Mouse (Mus musculus) frontal cortex, postnatal 10 days (tissue): ENCODE results near the gene Tchp.

ENCODE experiments used
- DNase-seq, 2 experiments: peaks; one replicate each; pipeline ENCODE4 v3.0.0; 2022; ENCODE audit warnings: low spot score in 2 of 2, mixed read lengths in 1 of 2

Tchp gene

DNA sequence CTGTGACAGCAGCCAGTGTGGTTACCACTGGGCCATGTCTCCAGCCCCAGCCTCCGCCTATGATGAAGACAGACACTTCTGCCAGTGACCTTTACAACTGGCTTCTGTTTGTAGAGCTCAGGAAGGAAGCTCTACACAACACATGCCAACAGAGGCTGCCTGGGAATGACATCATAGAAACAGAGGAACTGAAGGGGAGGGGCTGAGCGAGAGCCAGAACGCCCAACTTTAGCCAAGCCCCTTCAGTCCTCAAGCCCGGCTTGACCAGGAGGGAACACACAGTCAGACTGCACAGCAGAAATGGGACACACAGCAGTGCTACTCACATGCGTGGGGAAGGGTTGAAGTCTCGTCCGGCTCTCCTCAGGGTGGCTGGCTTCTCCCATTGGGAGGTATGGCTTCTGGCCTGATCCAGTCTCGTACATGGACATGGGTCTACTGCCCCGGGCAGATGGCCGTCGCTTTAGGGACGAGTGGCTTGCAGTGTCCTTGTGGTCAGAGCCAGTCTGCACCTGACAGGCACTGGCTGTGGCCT lies 31.2 kb downstream of the Tchp start:
- DNase-seq: no peak

GRCm38 (mm10) chr5:114740595-114740994 lies 33.0 kb downstream of the Tchp start:
- DNase-seq: no peak

DNA sequence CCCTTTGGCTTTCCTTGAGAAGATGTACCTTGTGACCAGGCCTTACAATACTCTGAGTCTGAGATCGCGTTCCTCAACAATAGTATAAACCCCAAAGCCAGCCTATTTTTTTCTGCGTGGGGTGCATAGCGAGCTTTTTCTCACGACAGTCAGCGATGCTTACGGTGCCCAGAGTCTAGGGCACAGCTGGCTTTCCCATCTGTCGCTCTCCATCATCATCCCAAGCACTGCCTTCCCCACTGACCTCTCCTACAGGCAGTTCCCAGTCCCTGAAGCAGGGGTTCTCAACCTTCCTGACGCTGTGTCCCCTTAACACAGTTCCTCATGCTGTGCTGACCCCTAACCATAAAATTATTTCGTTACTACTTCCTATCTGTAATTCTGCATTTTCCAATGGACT lies 35.0 kb downstream of the Tchp start:
- DNase-seq: no peak

DNA sequence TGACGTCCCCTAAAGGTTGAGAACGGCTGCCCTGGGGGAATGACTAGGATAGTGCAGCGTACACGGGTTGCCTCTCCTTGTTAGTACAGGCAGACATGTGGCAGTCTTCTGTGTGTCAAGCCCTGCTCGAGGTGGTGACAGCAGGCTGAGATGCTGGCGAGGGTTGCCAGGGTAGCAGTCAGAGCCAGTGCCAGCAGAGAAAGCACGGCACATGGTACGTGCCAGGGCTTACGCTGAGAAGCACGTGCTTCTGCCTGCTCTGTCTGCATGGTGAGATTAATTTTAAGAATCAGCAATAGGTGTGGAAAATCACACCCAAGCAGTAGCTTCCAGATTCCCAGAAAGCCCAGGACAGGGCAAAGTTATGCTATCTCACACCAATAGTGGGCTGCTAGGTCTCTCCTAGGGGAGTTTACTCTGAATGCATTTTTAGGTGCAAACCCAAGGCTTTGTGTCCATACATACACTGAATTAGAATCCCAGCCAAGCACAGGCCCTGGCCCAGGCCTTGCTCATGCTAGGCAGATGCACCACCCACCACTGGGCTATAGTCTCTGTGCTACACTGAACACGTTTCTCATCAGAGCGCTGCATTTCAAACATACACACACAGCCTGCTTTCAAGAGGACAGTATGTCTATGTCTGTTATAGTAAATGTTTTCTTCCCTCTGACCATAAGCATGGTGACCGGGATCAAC lies 35.6 kb downstream of the Tchp start:
- peak in 1 of 2 experiments; percentile 54 for DNase-seq

- DNase-seq: no peak
These were observed 36.1 kb downstream of the Tchp start for GRCm38 (mm10) chr5:114743697-114744090.

- DNase-seq: no peak
These were observed 38.0 kb downstream of the Tchp start for GRCm38 (mm10) chr5:114745581-114745980.

GRCm38 (mm10) chr5:114746886-114747285 lies 39.3 kb downstream of the Tchp start:
- DNase-seq: no peak

DNA sequence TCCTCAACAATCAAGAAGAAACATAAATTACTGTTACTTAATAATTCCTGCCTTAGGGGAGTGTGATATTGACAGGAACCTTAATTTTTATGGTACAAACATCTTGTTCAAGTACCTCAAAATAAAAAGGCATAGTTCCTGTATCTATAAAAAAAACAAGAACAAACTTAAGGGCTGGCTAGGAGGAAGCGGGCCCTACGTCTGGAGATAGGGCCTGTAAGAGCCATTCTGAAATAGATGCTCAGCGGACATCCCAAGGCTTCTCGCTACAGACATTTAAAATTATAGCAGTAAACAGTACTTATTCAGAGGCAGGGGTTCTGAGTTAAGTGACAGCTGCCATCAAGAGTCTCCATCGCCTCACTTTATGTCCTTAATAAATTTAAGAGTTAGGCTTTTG lies 40.0 kb downstream of the Tchp start:
- no peak for DNase-seq

DNA sequence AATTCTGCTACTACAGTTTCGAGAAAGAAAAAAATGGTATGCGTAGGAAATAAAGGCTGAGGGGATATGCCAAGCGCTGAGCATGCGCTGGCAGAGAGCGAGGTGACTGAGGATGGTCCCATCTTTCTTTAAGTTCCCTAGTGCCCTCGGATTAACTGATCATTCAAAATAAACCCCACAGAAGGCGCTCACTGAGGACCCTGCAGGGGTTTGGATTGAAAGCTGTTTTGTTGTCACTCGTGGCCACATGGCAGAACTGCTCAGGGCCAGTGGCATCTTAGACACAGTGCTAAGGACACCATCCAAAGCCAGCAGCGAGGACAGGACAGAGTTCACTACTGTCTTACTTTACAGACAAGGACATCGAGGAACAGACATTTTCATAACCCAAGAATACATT lies 42.8 kb downstream of the Tchp start:
- DNase-seq: no peak

GRCm38 (mm10) chr5:114752397-114752796 lies 44.8 kb downstream of the Tchp start:
- DNase-seq: no peak

DNA sequence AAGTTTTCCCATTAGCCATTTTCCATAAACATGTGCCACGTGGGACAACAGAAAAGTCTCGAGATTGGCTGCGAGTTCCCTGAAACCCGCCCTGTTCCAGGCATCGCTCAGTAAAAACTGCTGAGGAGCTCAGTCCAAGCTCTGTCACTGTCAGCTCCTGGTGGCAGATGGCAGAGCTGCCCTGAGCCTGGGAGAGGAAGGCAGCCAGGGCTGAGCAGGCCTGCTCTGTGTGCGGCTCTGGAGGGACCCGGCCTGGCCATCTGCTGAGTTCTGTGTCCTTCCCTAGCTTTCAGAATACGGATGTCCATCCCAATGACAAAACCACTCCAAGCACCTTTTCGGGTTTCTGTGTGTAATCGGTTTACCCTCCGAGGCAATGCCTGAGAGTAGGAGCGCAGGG lies 45.8 kb downstream of the Tchp start:
- no peak for DNase-seq

DNA sequence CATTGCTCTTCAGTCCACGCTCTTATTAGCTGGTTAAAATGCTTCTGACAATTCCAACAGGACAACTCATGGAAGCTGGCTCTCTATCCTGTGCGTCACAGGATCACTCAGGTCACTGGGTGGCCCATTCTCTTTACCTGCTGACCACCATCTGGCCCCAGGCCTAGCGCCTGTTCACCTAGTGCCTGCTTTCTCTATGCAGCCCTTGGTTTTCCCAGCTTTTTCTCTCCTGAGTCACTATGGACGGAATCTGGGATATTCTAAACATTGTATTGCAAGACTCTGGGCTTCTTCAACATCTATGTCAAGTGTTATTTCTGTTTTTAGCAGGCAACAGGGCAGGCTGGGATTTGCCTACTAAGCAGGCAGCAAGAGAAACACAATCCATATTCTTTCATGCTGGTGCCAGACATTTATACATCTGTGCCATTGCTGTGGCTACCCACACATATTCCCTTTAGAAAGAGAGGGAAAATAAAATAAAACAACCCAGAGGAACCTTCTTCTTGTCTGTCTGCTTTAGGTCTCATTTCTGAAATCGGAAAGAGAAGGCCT lies 52.1 kb downstream of the Tchp start:
- no peak for DNase-seq

- no peak for DNase-seq
These were observed 54.4 kb downstream of the Tchp start for GRCm38 (mm10) chr5:114761980-114762379.

DNA sequence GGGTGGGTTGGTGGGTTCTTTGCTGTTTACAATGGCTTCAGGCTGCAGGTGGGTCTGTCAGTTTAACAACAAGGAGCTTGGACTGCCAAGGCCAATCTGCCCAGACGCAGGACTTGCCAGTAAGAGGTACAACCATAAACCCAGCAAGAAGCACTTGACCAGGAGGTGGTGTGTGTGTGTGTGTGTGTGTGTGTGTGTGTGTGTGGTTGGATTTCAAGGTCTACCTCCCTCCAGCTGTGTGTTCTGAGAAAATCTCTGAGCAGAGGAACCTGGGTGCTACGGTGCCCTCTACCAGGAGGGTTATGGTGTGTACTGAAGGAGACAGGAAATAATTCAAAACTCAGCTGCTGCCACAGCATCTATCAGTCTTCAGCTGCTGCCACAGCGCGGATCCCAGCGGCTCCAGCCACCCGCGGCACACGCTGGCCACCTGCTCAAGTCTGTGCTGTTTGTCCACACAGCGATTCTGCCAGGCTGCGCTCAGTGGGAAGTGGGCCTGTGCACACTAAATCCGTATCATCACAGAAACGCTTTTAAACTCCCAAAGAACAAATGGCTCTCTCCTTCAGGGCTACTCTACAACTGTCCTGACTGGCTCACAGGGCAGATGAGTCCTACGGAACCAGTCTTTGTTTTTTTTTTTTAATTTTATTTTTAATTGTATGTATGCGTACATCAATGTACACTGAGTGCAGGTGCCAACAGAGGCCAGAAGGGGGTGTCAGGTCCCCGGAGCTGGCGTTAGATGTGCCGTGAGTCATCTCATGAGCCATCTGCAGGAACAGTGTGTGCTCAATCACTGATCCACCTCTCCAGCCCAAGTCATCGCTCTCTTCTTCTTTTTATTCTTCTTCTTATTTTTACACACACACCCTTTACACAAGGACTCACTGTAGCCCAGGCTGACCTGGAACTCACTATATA lies 57.5 kb downstream of the Tchp start:
- no peak for DNase-seq

GRCm38 (mm10) chr5:114766686-114767085 lies 59.1 kb downstream of the Tchp start:
- DNase-seq: no peak

GRCm38 (mm10) chr5:114767185-114767584 lies 59.6 kb downstream of the Tchp start:
- no peak for DNase-seq

DNA sequence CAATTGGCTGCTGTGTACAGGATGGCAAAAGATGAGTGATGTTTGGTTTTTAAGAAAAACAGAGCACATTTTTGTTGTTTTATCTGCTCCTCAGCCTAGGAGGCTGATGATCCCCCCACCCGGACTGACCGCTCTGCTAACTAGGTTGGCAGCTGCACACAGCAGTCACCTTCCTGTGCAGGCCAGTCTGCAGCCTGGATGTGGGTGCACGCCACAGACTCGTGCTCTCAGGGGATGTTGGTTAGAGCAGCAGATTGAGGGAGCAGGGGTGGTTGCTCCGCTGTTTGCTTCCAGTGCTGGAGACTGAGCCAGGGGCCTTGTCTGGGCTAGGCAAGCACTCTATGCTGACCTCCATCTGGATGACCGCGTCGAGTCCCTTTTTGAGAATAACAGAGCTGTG lies 62.2 kb downstream of the Tchp start:
- DNase-seq: no peak

- DNase-seq: no peak
These were observed 64.2 kb downstream of the Tchp start for GRCm38 (mm10) chr5:114771796-114772195.
